Mouse (Mus musculus): Measurements from ENCODE around the gene Zfp697. TPM values are rescaled to one million over a fixed set of nuclear protein-coding genes. Genes with fewer than 3 reads are reported as not detected.
"Not testable (repeated sequence)": the region's sequence is repeated elsewhere in the genome, so short reads cannot be mapped to it uniquely, and the experiment has no call there.

The Zfp697 gene
- total RNA-seq, 4 experiments from 2014 or later = 26.9 to 30.8 (median 27.6) TPM

DNA sequence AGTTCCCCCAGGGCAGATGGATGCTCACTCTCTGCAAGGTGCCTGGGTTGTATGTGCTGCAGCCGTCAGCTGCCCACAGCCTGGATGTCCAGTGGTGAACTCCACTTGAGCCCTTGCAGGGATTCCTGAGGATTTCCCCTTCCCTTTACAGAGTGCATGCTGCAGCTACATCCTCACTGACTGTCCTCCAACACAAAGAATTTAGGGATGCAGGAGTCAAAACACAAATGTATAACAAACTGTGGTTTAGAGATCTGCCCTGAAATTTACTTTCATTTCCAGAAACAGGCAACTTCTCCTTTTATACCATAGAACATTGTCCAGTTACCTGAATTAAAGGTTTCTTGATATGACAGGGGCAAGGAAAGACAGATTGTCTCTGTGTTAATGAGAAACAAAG is 234.5 kb downstream of the Zfp697 start:
- not testable (repeated sequence) for DNase-seq (ENCODE audit: low spot score in 2 of 2)

DNA sequence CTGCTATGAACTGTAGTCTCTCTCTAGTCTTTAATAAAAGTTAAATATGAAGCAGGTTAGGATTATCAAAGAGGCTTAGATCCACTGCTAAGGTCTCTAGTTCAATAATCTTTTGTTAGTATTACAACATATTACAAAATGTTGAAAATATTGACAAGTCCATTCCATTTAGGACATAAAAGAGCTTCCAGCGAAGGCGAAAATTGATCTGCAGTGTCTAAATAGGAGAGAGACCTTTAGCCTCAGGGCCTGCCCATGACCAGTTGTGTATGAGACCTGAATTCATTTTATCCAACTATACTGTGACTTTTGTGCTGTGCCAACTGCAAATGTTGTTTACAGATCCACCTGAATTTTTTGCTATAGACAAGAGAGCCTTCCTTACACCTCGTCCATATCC is 247.4 kb downstream of the Zfp697 start:
- no peak for DNase-seq (ENCODE audit: low spot score in 2 of 2)

DNA sequence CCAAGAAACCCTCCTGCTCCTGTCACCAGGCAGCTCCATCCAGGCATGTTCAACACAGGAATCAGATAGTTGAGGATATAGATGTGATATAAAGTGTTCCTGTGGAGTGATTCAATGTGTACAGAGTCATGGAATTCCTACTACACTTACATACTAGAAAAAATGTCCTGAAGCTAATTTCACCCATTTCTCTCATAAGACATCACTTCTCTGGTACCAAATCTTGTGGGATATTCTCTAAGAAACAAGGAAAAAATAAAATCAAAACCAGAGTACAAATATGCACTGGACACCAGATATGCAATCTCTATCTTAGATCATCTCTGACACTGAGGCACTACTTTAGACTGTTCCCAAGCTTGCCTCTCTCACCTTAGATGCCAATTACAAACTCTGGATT is 247.9 kb downstream of the Zfp697 start, which contains the start of gene Hsd3b5:
Gene Hsd3b5 (minus strand): TSS at position 101 of the 400 bp plus-strand sequence.
- DNase-seq (ENCODE audit: low spot score in 2 of 2) = no peak

DNA sequence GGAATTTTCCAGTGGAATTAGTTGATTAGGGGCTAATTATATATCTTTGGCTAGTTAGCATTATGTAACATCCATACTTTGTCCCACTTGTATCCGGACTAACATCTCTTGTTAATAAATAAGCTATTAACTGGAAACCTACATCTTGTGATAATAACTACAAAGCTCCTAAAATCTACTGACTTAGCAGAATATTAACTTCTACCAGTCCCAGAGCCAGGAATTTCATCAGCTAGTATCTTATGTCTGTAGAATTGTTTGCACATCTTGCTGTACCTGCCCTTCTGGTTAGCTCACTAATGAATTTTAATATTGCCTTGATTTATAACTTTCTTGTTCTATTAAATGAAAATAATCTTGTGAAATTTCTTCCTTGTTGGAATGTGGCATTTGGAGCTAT is 252.9 kb downstream of the Zfp697 start:
- no peak for DNase-seq (ENCODE audit: low spot score in 2 of 2)

DNA sequence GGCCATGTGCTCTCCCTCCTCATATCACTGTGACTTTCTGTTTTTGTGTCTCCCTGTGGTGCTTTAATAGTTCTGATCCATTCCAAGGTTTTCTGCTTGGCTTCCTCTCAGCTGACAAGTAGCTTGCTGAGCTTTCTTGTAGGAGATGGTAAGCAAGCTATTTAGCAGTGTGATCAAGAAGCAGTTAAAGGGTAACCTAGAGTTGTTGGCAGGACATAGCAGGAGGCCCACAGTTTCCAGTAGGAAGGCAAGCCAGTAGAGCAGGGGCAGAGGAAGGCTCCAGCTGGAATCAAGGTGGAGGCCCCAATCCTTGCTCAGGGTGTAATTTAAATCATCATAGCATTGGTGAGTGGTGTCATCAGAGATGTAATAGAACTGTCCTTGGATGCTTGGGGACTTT is 298.5 kb downstream of the Zfp697 start:
- no peak for DNase-seq (ENCODE audit: low spot score in 2 of 2)

DNA sequence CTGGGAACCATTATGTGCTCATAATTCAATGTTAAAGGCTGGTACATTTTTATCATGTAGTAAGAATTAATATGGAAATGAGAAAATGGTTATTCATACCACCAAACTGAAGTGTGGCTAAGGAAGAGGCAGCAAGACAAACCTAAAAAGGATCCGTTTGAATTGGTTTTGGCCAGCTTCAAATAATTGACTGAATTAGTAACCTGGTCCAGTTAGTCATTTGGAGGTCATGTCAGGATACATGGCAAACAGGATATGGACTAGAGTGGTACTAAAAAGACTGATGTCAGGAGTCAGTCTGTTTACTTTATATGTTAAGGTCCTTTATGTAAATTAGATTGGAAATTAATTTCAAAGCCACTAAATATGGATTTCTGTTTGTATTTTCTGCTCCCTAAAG is 300.1 kb downstream of the Zfp697 start:
- DNase-seq (ENCODE audit: low spot score in 2 of 2) = no peak

DNA sequence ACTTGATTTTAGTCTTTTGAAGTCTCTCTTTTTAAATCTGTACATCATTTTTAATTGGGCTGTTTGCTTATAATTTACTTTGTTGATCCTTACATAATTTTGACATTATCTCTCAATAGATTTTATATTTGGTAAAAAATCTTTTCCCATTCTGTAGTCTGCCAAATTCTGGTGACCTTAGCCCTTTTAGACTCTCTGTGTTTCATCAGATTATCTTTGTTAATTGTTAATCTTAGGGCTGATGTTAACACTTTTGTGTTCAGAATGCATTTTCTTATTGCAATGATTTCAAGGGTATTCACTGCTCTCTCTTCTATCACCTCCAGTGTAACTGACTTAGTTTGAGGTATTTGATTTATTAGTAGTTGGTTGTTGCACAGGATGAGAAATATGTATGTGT is 338.5 kb downstream of the Zfp697 start:
- DNase-seq (ENCODE audit: low spot score in 2 of 2) = no peak

DNA sequence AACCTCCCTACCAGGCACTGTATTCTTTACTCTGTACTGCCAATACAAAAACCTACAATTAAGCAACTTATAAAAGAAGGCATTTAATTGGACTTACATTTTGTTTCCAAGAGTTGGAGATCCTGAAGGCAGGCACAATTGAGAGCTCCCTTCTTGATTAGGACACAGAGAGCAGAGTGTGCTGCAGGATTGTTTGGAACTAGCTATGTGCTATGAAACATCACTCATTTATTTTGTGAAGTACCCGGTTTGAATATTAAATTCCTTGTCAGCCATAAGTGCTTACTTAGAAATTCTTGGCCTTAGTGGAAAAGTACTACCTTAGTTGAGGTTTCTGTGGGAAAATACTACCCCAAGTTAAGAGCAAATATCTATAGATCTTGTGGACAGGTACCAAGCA is 342.1 kb downstream of the Zfp697 start, which contains the start of gene Hsd3b2:
Gene Hsd3b2 (minus strand): TSS at position 168 of the 400 bp plus-strand sequence.
- no peak for DNase-seq (ENCODE audit: low spot score in 2 of 2)

DNA sequence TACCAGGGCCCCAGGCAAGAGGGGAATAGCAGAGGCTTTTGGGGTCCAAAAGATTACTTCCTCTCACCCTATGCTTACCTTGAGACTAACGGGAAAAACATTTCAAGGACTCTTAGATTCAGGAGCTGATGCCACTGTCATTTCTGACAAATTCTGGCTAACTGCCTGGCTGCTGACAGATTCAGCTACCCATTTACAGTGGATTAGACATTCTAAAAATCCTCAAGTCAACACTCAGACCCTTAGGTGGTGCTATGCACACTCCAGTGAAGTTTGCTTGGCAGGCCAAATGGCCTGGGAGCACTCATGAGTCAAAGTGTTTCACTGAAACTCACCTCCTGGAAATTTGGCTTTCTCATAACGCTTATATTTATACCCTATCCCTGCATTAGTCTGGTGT is 344.0 kb downstream of the Zfp697 start:
- no peak for DNase-seq (ENCODE audit: low spot score in 2 of 2)

DNA sequence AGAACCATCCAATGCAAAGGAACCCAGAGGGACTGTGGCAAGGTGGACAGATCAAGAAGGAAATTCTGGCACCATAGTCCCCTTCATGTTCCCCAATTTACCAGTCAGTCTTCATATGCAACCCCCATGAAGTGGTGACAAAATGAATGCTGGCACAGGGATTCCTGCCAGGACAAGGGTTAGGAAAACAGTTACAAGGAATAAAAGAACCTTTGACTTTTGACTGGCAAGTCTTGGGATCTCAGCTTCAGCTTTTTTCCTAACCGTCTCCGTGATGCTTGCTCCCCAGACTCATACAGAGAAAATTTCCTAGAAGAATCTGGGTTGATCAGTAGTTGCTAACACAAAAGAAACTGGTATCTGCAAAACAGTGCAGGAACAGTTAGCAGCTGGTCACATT is 351.5 kb downstream of the Zfp697 start:
- DNase-seq (ENCODE audit: low spot score in 2 of 2) = no peak

DNA sequence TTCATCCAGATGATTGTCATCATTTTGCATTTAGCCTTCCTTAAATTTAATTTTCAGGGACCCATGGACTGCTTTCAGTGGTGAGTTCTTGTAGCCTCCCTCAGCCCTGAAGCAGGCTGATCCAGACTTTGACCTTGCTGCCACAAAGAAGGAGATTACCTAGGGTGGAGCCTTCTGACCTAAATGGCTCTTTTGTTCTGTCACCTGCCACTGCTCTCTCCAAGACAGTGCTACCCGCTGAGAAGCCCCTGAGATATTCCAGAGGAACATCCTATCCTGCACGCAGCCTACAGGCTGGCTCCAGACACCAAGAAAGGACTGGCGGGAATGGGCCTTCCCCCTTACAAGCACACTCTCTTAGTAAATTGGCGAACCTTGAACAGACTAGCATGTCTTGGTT is 352.1 kb downstream of the Zfp697 start:
- DNase-seq (ENCODE audit: low spot score in 2 of 2) = no peak

DNA sequence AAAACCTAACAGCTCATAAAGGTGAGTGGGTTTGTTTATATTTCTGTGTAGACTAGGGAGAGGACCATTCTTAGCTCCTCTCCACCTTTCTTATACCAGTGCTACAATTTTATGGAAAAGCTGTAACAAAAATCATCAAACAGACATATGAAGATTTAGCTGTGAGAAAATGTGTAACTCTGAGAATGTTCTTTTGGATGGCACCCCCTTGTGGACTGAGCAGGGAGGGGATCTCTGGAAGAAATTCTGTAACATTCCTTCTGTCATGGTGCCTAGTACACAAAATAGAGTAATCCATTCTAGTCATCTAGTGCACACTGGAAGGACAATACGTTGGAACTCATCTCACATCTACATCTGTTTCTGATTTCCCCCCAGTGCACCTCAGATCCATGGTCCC is 358.8 kb downstream of the Zfp697 start:
- DNase-seq (ENCODE audit: low spot score in 2 of 2) = not testable (repeated sequence)

DNA sequence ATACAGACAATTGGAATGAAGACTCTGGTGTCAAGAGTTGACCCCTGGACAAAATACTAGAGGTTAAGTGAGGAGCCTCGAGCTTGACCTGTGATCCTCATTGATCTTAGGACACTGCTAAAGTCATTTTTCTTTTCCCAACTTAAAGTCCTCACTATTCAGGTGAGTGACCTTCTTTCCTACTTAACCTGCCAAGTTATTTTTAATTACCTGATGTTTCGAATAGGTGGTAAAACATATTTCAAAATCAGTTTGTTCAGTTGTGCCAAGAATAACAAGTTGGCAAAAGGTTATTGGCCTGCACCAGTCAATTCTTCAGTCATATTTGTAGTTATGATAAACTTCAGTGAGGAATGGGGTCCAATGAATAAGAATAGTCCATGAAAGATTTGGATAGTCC is 369.9 kb downstream of the Zfp697 start:
- DNase-seq (ENCODE audit: low spot score in 2 of 2) = no peak

DNA sequence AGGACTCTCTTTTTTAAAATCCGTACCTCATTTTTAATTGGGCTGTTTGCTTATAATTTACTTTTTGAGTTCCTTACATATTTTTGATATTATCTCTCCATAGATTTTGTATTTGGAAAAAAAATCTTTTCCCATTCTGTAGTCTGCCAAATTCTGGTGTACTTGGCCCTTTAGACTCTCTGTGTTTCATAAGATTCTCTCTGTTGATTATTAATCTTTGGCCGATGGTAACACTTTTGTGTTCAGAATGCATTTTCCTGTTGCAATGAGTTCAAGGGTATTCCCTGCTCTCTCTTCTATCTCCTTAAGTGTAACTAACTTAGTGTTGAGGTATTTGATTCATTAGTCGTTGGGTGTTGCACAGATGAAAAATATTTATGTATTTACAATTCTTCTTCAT is 374.6 kb downstream of the Zfp697 start:
- no peak for DNase-seq (ENCODE audit: low spot score in 2 of 2)

DNA sequence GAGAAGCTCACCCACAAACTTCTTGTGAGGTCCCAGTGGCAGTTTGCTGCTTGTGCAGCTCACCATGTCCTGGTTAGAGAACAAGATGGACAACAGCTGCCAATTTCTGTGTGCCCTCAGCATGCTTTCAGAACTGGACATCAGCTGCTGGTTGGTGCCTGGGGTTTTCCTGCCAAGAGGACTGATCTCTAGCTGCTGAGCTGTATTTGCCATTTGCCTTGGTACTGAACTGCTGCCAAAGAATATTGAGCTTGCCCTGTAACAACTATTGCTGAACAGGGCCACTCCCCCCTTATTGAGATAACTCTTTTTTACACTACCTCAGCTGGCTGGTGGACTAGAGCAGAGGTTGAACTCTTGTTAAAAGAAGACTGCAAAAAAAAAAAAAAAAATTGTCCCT is 381.9 kb downstream of the Zfp697 start:
- no peak for DNase-seq (ENCODE audit: low spot score in 2 of 2)

DNA sequence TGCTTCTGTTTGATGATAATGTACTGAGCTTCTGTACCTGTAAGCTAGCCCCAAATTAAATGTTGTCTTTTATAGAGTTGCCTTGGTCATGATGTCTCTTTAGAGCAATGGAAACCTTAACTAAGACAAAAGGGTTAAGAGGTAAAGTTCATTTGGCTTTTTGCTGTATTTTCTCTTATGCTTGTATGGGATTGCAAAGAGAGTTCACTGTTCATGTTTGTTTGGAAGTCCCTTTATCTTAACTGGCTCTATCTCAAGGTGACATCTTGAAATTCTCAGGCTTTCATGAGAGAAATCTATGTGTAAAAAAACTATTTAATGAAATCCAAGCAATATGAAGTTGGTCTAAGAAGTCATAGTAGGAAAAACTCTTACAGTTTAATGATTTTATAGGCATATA is 398.7 kb downstream of the Zfp697 start:
- no peak for DNase-seq (ENCODE audit: low spot score in 2 of 2)

DNA sequence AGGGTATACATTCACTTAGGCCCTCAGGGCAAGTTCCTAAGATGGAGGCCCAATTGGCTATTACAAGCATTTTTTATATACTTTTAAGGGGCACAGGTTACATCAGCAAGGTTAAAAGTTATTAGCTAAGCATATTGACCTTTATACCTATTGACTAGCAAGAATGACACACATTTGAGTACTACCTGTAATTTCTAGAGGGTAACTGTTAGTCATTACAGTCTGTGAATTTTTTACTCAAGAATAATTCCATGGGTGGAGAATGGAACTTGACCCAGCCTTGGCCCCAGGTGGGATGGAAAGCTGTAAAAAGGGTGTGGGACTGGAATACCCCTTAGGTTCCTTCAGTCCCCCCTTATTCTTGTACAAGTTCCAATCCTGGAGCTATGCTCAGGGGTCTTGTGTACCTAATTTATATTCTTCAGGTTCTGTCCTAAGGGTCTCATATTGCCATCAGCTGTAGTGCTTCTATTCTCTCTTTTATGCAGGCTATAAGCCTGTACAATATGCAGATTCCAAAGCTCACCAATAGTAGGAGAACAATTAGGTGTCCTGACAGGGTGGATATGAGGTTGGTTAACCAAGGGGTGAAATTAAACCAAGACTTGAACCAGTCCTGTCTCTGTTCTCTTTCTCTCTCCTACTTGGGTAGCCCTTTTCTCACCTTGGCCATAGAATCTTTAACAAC is 400.1 kb downstream of the Zfp697 start:
- DNase-seq (ENCODE audit: low spot score in 2 of 2) = no peak

DNA sequence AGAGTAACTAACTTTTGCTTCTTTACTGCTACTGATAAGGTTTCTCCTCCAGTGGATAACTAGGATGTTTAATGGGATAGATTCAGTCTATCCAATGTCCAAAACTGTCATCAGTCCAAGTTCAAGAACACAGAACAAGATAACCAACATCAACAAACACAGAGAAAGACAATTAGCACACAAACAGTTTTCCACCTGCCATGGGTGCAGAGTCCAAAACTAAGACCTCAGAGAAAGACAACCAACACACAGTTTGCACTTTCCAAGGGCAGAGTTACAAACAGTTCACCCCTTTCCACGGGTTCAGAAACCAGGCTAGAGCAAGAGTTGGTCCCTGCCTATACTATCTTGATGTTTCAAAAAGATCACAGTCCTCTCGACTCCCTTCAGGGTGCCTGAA is 404.3 kb downstream of the Zfp697 start:
- no peak for DNase-seq (ENCODE audit: low spot score in 2 of 2)

Other genes with a start within 250 kb of the Zfp697 start
- gene Adam30, start 221.8 kb upstream of the Zfp697 start, total RNA-seq (2022) = not detected
- gene Reg4, start 160.3 kb upstream of the Zfp697 start, total RNA-seq (2022) = not detected
- gene Hmgcs2, start 102.0 kb upstream of the Zfp697 start, total RNA-seq (2022) = 1 to 10 TPM; 4.3 to 5.9 (median 4.9) TPM
- gene Phgdh, start 42.5 kb upstream of the Zfp697 start, total RNA-seq (2022) = 10 to 100 TPM; 63.1 to 66.4 (median 64.7) TPM
- gene Gm4450, start 74.7 kb downstream of the Zfp697 start, total RNA-seq (2022) = not detected
- gene Hsd3b4, start 128.1 kb downstream of the Zfp697 start, total RNA-seq (2022) = not detected
- gene Gm10681, start 206.3 kb downstream of the Zfp697 start, total RNA-seq (2022) = not detected
- gene Hsd3b5, start 247.8 kb downstream of the Zfp697 start, total RNA-seq (2022) = not detected